Mouse (Mus musculus) forebrain, embryonic 16.5 days (tissue): ENCODE data around the gene Timm8a2. TPM values are rescaled to one million over a fixed set of nuclear protein-coding genes. Genes with fewer than 3 reads are reported as not detected.

ENCODE experiments used
- ATAC-seq: fragments of 200-750 bp; cut with Nextera tagmentation; 2 replicates; pipeline ENCODE4 v1.8.0; 2017; ENCODE audit warnings: mild to moderate bottlenecking, moderate library complexity
- H3K27ac ChIP-seq: fragments of 300-500 bp; sonication (generic); 2 replicates; pipeline ENCODE4 v1.5.1; 2014; ENCODE audit warnings: low read length, control low read depth
- H3K27me3 ChIP-seq: fragments of 300-500 bp; sonication (generic); replicated peaks from 2 replicates; pipeline ENCODE4 v1.6.1; 2014; ENCODE audit warnings: low read length; ENCODE audit not compliant: control insufficient read depth, insufficient read depth
- H3K36me3 ChIP-seq: fragments of 300-500 bp; sonication (generic); 2 replicates; pipeline ENCODE4 v1.6.1; 2014; ENCODE audit not compliant: control insufficient read depth, insufficient read depth
- H3K4me1 ChIP-seq: fragments of 300-500 bp; sonication (generic); replicated peaks from 2 replicates; pipeline ENCODE4 v1.6.1; 2014; ENCODE audit warnings: low read length; ENCODE audit not compliant: control insufficient read depth, insufficient read depth
- H3K4me2 ChIP-seq: fragments of 300-500 bp; sonication (generic); 2 replicates; pipeline ENCODE4 v1.6.1; 2014; ENCODE audit warnings: mild to moderate bottlenecking, low read length, control low read depth
- H3K4me3 ChIP-seq: fragments of 300-500 bp; sonication (generic); replicated peaks from 2 replicates; pipeline ENCODE4 v1.5.1; 2014; ENCODE audit warnings: mild to moderate bottlenecking, low read length, control low read depth
- H3K9ac ChIP-seq: fragments of 300-500 bp; sonication (generic); replicated peaks from 2 replicates; pipeline ENCODE4 v1.6.1; 2014; ENCODE audit warnings: low read depth, low read length, control low read depth
- H3K9me3 ChIP-seq: fragments of 300-500 bp; sonication (generic); 2 replicates; pipeline ENCODE4 v1.6.1; 2016; ENCODE audit warnings: low read length; ENCODE audit not compliant: control insufficient read depth
- WGBS: fragments of 180-500 bp; shearing (Covaris S2); extraction: QIAGEN DNeasy Blood & Tissue Kit; methylation state at CpG from one replicate; pipeline ENCODE4 v1.1.7; 2014; 5-methylcytosine and 5-hydroxymethylcytosine counted together
- polyA plus RNA-seq: library from polyadenylated mRNA; unstranded; fragments of >200 nt; fragmentation: Nextera tagmentation; extraction: Ambion mirVana; gene quantifications from 2 replicates; pipeline ENCODE4 v1.2.1, GENCODE M21; 2015

The Timm8a2 gene
- polyA plus RNA-seq, 1 experiment from 2014 or later = not detected

DNA sequence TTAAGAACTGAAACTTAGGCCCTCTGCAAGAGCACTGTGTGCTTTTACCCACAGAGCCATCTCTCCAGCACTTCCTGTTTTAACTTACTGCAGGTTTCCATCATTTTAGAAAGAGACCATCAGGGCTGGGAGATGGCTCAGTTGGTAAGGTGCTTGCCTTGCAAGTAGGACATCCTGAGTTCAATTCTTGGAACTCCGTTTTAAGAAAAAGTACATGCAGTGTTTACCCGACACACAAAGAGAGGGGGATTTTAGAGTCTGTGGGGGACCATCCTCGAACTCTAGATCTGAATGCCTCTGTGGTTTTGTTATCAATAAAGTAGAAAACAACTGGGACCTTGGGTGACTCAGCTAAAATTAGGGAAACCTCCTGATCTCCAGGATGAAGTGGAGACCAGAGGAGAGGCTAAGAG lies 6.9 kb downstream of the Timm8a2 start:
- WGBS = 85% methylated on average over 3 of the region's 3 CpGs
- Histone ChIP-seq H3K9ac (no peak overlapping the region), H3K9me3 (no peaks in the 10 kb centered on the region), H3K27ac (no peak overlapping the region), H3K4me1 (no peaks in the 10 kb centered on the region), H3K4me3 (no peak overlapping the region), H3K27me3 (no peaks in the 10 kb centered on the region), H3K36me3 (no peaks in the 10 kb centered on the region), H3K4me2 (no peak overlapping the region)
- no peak for ATAC-seq

DNA sequence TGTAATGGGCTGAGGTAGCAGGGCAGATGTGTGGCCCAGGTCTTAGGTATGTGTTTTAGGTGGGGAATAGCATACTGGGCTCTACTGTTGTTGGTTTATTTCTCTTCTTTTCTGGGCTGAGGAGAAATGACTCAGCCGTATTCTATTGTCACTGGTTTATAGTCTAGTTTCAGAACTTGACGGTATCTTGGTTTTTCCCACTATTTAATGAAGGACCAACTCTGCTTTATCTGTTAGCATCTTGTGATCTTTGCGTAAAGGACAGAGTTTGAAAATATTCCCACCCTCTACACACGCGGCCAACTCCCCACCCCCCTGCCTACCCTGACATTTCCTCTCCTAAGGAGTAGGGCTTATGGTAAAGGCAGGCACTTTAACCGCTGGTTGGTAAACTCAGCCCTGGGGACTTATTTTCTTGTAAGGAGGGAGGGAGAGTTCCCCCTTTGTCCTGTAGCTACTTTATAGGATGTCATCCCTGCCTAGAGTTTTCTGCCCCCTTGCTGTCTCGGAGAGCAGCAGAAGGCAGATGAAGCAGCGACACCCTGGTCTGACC lies 7.7 kb downstream of the Timm8a2 start:
- Histone ChIP-seq H3K4me3 (no peak overlapping the region), H3K27ac (no peak overlapping the region), H3K36me3 (no peaks in the 10 kb centered on the region), H3K9ac (no peak overlapping the region), H3K4me2 (no peak overlapping the region), H3K27me3 (no peaks in the 10 kb centered on the region), H3K9me3 (no peaks in the 10 kb centered on the region), H3K4me1 (no peaks in the 10 kb centered on the region)
- 87% methylated on average over 8 of the region's 8 CpGs for WGBS
- ATAC-seq = no peak

DNA sequence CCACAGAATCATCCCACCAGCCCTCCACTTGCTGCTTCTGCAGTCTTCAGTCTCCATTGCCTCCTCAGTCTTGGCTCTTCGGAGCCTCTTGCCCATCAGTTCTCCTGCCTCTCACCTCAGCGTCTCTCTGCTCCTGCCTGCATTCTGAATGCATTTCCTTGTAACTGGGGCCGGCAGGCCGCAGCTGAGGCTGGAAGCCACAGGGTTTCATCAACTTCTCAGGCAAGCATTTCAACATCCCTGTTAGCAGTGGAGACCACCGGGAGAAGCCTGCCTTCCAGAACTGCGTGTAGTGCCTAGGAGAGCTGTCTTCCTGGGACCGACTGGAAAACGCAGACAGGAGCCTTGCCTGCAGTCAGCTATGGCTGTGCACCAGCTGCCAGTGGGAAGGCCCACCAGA lies 13.3 kb downstream of the Timm8a2 start:
- H3K27me3 ChIP-seq = no peaks in the 10 kb centered on the region
- WGBS = 95% methylated on average over 8 of the region's 8 CpGs
- no peak overlapping the region for H3K27ac ChIP-seq
- no peaks in the 10 kb centered on the region for H3K4me1 ChIP-seq
- H3K9ac ChIP-seq = no peak overlapping the region
- no peaks in the 10 kb centered on the region for H3K36me3 ChIP-seq
- no peak overlapping the region for H3K4me2 ChIP-seq
- ATAC-seq = no peak
- H3K4me3 ChIP-seq = no peak overlapping the region
- H3K9me3 ChIP-seq = no peaks in the 10 kb centered on the region

DNA sequence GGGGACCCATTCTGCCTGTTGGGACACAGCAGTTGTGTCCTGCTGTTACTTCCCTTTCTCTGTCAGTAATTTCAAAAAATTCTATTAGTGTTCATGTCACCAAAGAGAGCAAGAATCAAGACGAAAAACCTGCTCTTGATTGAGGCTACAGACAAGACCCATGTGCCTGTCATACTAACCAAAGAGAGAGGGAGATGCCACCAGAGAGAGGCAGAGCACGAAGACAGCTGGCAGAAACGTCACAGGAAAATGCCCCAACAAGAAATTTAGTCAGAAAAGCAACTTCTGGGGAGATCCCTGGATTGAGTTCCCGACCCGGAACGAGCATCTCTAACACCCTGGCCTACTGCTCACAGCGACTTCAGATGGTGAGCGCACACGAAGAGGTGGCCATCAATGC lies 14.3 kb downstream of the Timm8a2 start:
- no peak for ATAC-seq
- no peak overlapping the region for H3K27ac ChIP-seq
- H3K36me3 ChIP-seq = no peaks in the 10 kb centered on the region
- H3K9me3 ChIP-seq = no peaks in the 10 kb centered on the region
- H3K27me3 ChIP-seq = no peaks in the 10 kb centered on the region
- WGBS = 82% methylated on average over 9 of the region's 9 CpGs
- H3K4me2 ChIP-seq = no peak overlapping the region
- H3K4me1 ChIP-seq = no peaks in the 10 kb centered on the region
- H3K4me3 ChIP-seq = no peak overlapping the region
- H3K9ac ChIP-seq = no peak overlapping the region

DNA sequence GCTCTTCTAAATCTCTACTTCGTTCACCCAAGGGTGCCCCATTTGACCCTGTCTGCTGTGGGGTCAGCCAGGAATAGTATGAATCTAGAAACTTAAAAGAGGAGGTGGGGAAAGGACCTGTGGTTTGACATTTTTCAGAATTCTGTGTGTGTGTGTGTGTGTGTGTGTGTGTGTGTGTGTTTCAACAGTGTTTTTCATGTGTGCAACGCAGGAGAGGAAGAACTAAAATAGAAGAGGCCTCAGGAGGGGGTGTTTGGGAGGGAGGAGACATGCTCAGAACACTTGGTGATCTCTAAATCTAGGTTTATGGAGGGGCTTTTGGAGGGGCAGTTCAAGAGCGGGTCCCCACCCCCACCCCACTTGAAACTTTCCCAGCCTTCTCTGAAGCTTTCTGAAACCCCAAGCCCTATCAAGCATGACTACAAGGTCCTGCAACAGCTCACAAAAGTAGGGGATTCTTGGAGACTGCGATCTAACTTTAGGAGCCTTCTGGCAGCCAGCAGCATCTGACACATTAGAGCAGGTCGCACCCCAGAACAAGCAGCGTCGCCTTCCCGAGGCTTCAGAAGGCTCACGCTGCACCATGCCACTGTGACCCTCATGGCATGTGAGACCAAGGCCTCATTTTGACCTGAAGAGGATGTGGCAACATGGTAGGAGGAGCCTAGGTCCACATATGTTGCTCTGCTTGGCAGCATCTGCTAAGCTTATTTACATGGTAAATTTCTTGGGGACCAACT lies 18.6 kb downstream of the Timm8a2 start:
- no peak for ATAC-seq
- Histone ChIP-seq H3K36me3 (no peaks in the 10 kb centered on the region), H3K9me3 (no peaks in the 10 kb centered on the region), H3K27me3 (no peaks in the 10 kb centered on the region), H3K27ac (no peak overlapping the region), H3K4me2 (no peak overlapping the region), H3K4me1 (no peaks in the 10 kb centered on the region), H3K9ac (no peak overlapping the region), H3K4me3 (no peak overlapping the region)
- WGBS = 89% methylated on average over 9 of the region's 9 CpGs

DNA sequence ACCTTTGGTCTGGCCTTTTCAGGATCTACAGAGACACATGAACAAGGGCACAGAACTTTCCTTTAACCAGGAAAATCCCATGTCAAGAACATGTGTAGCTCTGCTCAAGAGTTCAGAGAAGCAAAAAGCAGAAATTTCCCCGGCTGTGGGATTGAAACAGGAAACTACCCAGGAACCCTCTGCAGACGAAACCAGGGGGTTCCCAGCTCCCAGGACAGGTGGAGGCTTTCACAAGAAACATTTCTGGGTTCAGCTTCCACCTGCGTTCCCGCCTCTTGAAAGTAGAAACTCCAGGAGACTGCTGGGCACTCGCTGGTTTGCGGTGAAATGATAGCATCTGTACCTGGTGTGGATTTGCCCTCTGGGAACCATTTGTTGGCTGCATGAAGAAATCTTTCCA lies 22.4 kb downstream of the Timm8a2 start:
- Histone ChIP-seq H3K9ac (no peak overlapping the region), H3K9me3 (no peaks in the 10 kb centered on the region), H3K4me1 (no peaks in the 10 kb centered on the region), H3K4me3 (no peak overlapping the region), H3K27ac (no peak overlapping the region), H3K4me2 (no peak overlapping the region), H3K36me3 (no peaks in the 10 kb centered on the region), H3K27me3 (no peaks in the 10 kb centered on the region)
- no peak for ATAC-seq
- WGBS = 83% methylated on average over 6 of the region's 6 CpGs

DNA sequence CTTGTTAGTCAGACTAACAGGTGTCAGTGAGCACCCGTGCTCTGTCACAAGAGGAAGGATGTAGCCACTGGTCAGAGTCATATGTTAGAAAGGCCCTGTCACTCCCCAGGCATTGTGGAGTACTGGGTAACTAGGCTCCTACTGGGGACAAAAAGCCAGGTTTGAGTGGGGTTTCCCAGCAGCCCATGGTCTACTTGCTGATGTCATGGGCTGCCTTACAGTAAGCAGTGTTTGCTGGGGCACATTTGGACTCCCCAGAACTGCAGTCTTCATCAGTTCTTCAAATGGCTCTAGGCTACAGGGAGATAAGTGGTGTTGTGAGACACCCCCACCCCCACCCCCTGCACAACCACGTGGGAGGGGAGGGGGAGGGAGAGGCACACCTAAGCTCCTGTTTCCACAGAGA lies 23.5 kb downstream of the Timm8a2 start:
- H3K4me2 ChIP-seq = no peak overlapping the region
- no peaks in the 10 kb centered on the region for H3K36me3 ChIP-seq
- H3K9me3 ChIP-seq = no peaks in the 10 kb centered on the region
- 39% methylated on average over 2 of the region's 2 CpGs for WGBS
- H3K9ac ChIP-seq = no peak overlapping the region
- H3K27ac ChIP-seq = no peak overlapping the region
- H3K4me1 ChIP-seq = no peaks in the 10 kb centered on the region
- H3K4me3 ChIP-seq = no peak overlapping the region
- no peak for ATAC-seq
- H3K27me3 ChIP-seq = no peaks in the 10 kb centered on the region

DNA sequence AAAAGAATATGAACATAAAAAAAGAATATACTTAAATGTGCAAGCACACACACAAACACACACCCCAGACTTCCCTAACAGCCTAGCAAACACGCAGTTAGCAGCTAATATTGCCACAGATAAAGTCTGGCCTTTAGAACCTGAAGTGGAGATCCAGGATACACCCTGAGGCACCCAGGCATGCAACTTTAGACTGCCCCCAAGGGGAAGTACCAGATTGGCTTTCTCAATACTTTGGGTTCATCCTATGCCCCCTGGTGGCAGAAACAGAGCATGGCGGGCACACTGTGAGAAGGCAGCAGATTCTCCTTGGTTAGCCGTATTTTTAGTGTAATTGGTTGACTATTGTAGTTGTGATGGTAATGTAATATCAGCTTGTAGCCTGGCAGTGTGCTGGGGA lies 26.2 kb downstream of the Timm8a2 start:
- no peaks in the 10 kb centered on the region for H3K4me1 ChIP-seq
- H3K36me3 ChIP-seq = no peaks in the 10 kb centered on the region
- H3K9ac ChIP-seq = no peak overlapping the region
- no peak overlapping the region for H3K4me3 ChIP-seq
- ATAC-seq = peak; percentile 72
- no peaks in the 10 kb centered on the region for H3K9me3 ChIP-seq
- no peak overlapping the region for H3K4me2 ChIP-seq
- H3K27ac ChIP-seq = no peak overlapping the region
- 8% methylated on average over 3 of the region's 3 CpGs for WGBS
- H3K27me3 ChIP-seq = no peaks in the 10 kb centered on the region

DNA sequence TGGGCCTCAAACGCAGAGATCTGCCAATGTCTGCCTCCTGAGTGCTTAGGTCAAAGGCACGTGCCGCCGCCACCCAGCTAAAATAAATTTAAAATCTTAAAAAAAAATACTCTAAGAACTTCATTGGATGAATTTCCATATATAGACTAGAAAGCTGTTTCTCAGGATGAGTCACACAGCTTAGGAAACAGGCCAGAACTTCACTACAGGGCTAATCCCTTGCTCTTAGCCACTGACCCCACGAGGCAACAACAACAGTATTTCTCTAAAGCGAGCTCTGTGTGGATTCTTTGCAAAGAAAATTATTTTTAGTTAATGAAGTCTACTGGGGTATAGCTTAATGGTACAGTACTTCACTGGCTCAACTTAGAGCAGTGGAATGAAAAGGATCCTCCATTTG lies 26.9 kb downstream of the Timm8a2 start:
- H3K4me2 ChIP-seq = no peak overlapping the region
- no peak overlapping the region for H3K9ac ChIP-seq
- no peaks in the 10 kb centered on the region for H3K4me1 ChIP-seq
- no peak overlapping the region for H3K4me3 ChIP-seq
- H3K27me3 ChIP-seq = no peaks in the 10 kb centered on the region
- H3K36me3 ChIP-seq = no peaks in the 10 kb centered on the region
- no peaks in the 10 kb centered on the region for H3K9me3 ChIP-seq
- no peak for ATAC-seq
- no peak overlapping the region for H3K27ac ChIP-seq
- WGBS = 88% methylated on average over 6 of the region's 6 CpGs
